Mouse (Mus musculus) hindbrain, embryonic 13.5 days (tissue): Measurements from ENCODE around the gene Lsm4. TPM values are rescaled to one million over a fixed set of nuclear protein-coding genes. Genes with fewer than 3 reads are reported as not detected.
A peak's percentile ranks its signal among the peaks of the same experiment; 100 is the strongest.

ENCODE experiments used
- ATAC-seq: fragments of 200-750 bp; cut with Nextera tagmentation; 2 replicates; pipeline ENCODE4 v1.8.0; 2017; ENCODE audit warnings: moderate TSS enrichment; ENCODE audit not compliant: low FRiP score
- H3K27ac ChIP-seq: fragments of 300-500 bp; sonication (generic); 2 replicates; pipeline ENCODE4 v1.5.1; 2015; ENCODE audit warnings: inconsistent platforms, mild to moderate bottlenecking, moderate library complexity
- H3K27me3 ChIP-seq: fragments of 300-500 bp; sonication (generic); 2 replicates; pipeline ENCODE4 v1.6.1; 2015; ENCODE audit warnings: mild to moderate bottlenecking, inconsistent platforms
- H3K36me3 ChIP-seq: fragments of 300-500 bp; sonication (generic); 2 replicates; pipeline ENCODE4 v1.6.1; 2015; ENCODE audit warnings: mild to moderate bottlenecking, inconsistent platforms
- H3K4me1 ChIP-seq: fragments of 300-500 bp; sonication (generic); replicated peaks from 2 replicates; pipeline ENCODE4 v1.6.1; 2015; ENCODE audit warnings: inconsistent platforms
- H3K4me2 ChIP-seq: fragments of 300-500 bp; sonication (generic); 2 replicates; pipeline ENCODE4 v1.6.1; 2015; ENCODE audit warnings: inconsistent platforms, mild to moderate bottlenecking, moderate library complexity
- H3K4me3 ChIP-seq: fragments of 300-500 bp; sonication (generic); 2 replicates; pipeline ENCODE4 v1.5.1; 2015; ENCODE audit warnings: mild to moderate bottlenecking, inconsistent platforms
- H3K9ac ChIP-seq: fragments of 300-500 bp; sonication (generic); 2 replicates; pipeline ENCODE4 v1.6.1; 2015; ENCODE audit warnings: mild to moderate bottlenecking, inconsistent platforms
- H3K9me3 ChIP-seq: fragments of 300-500 bp; sonication (generic); 2 replicates; pipeline ENCODE4 v1.6.1; 2016; ENCODE audit warnings: inconsistent platforms
- WGBS: fragments of 180-500 bp; shearing (Covaris S2); methylation state at CpG from one replicate; pipeline ENCODE4 v1.1.7; 2015; 5-methylcytosine and 5-hydroxymethylcytosine counted together
- polyA plus RNA-seq: library from polyadenylated mRNA; unstranded; fragments of >200 nt; fragmentation: Nextera tagmentation; extraction: Ambion mirVana; gene quantifications from 2 replicates; pipeline ENCODE4 v1.2.1, GENCODE M21; 2015

The Lsm4 gene
- polyA plus RNA-seq, 1 experiment from 2014 or later, result 193 TPM

GRCm38 (mm10) chr8:70684291-70684690, 11.2 kb downstream of the Lsm4 start:
- H3K9me3 ChIP-seq, result no peaks in the 10 kb centered on the region
- peak; percentile 22; the same call in 1 of the 2 replicates for ATAC-seq
- peak overlapping the region; percentile 36; the same call in 1 of the 2 replicates for H3K9ac ChIP-seq
- H3K27me3 ChIP-seq, result no peaks in the 10 kb centered on the region
- no peak overlapping the region for H3K4me2 ChIP-seq
- no peak overlapping the region for H3K27ac ChIP-seq
- peaks cover 10% of the 10 kb centered on the region for H3K4me1 ChIP-seq
- H3K36me3 ChIP-seq, result peaks cover 8% of the 10 kb centered on the region
- H3K4me3 ChIP-seq, result no peak overlapping the region
- WGBS, result 42% methylated on average over 7 of the region's 7 CpGs

GRCm38 (mm10) chr8:70687576-70687975, 14.5 kb downstream of the Lsm4 start:
- no peak overlapping the region for H3K27ac ChIP-seq
- peaks cover 25% of the 10 kb centered on the region for H3K4me1 ChIP-seq
- no peaks in the 10 kb centered on the region for H3K9me3 ChIP-seq
- H3K4me2 ChIP-seq, result no peak overlapping the region
- no peak for ATAC-seq
- H3K4me3 ChIP-seq, result no peak overlapping the region
- H3K27me3 ChIP-seq, result no peaks in the 10 kb centered on the region
- WGBS, result 77% methylated on average over 8 of the region's 8 CpGs
- H3K36me3 ChIP-seq, result no peaks in the 10 kb centered on the region
- H3K9ac ChIP-seq, result no peak overlapping the region

GRCm38 (mm10) chr8:70688136-70688535, 15.1 kb downstream of the Lsm4 start:
- peaks cover 25% of the 10 kb centered on the region for H3K4me1 ChIP-seq
- no peak overlapping the region for H3K4me2 ChIP-seq
- no peaks in the 10 kb centered on the region for H3K36me3 ChIP-seq
- H3K9ac ChIP-seq, result no peak overlapping the region
- H3K9me3 ChIP-seq, result no peaks in the 10 kb centered on the region
- no peak overlapping the region for H3K27ac ChIP-seq
- H3K4me3 ChIP-seq, result no peak overlapping the region
- WGBS, result 96% methylated on average over 3 of the region's 3 CpGs
- no peaks in the 10 kb centered on the region for H3K27me3 ChIP-seq
- ATAC-seq, result no peak

DNA sequence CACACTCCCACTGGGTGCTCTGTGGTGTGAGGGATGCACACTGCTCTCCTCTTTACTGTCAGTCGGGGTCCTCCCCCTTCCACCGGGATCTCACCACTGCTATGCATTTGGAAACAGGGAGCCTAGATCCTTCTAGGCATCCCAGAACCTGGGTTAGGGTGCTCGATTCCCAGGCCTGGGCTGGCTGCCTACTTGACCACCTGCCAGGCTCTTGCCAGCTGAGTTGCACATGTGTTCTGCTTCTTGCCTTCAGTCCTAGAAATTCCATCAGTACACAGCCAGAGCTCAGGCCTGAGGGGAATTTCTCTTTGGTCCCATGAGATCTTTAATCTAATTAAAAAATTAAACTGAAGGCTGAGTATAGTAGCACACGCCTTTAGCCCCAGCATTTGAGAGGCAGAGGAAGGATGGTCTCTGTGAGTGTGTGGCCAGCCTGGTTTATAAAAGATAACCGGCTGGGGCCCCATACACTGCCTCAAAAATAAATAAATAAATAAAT, 16.9 kb downstream of the Lsm4 start:
- no peaks in the 10 kb centered on the region for H3K9me3 ChIP-seq
- no peaks in the 10 kb centered on the region for H3K36me3 ChIP-seq
- WGBS, result 71% methylated on average over 5 of the region's 5 CpGs
- 0 out of 2 replicates have a peak overlapping the region, but pooled peaks have one; percentile 24 for H3K9ac ChIP-seq
- H3K4me3 ChIP-seq, result no peak overlapping the region
- H3K4me1 ChIP-seq, result peaks cover 18% of the 10 kb centered on the region
- no peak for ATAC-seq
- 0 out of 2 replicates have a peak, but pooled peaks cover 5% of the 10 kb centered on the region for H3K27me3 ChIP-seq
- no peak overlapping the region for H3K4me2 ChIP-seq
- peak overlapping the region; percentile 52; the same call in 1 of the 2 replicates for H3K27ac ChIP-seq

DNA sequence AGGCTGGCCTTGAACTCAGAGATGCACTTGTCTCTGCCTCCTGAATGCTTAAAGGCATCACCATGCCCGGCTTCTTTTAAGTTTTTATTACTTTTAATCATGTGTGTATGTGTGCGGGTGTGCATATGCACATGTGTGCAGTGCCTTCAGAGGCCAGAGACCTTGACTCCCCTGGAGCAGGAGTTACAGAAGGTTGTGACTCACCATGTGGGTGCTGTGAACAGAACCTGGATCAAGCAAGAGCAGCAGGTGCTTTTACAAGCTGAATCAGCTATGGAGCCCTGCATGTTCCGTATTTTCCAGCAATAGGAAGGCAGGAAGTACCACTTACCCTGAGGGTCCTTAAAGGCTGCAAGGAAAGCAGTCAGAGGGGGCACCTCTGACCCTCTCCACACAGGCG, 18.2 kb downstream of the Lsm4 start:
- Histone ChIP-seq H3K4me3 (peak overlapping the region; percentile 32), H3K4me2 (peak overlapping the region; percentile 60), H3K27me3 (0 out of 2 replicates have a peak, but pooled peaks cover 6% of the 10 kb centered on the region), H3K9ac (peak overlapping the region; percentile 68), H3K36me3 (no peaks in the 10 kb centered on the region), H3K27ac (peak overlapping the region; percentile 60; the same call in 1 of the 2 replicates), H3K4me1 (peaks cover 31% of the 10 kb centered on the region), H3K9me3 (no peaks in the 10 kb centered on the region)
- ATAC-seq, result no peak; the same call in 1 of the 2 replicates
- WGBS, result 51% methylated on average over 4 of the region's 4 CpGs

GRCm38 (mm10) chr8:70691727-70692231, 18.7 kb downstream of the Lsm4 start:
- H3K9ac ChIP-seq, result peak overlapping the region; percentile 68
- 0 out of 2 replicates have a peak, but pooled peaks cover 6% of the 10 kb centered on the region for H3K27me3 ChIP-seq
- peak; percentile 37 for ATAC-seq
- peaks cover 36% of the 10 kb centered on the region for H3K4me1 ChIP-seq
- no peaks in the 10 kb centered on the region for H3K9me3 ChIP-seq
- peak overlapping the region; percentile 60; the same call in 1 of the 2 replicates for H3K27ac ChIP-seq
- WGBS, result 0% methylated on average over 20 of the region's 20 CpGs
- peak overlapping the region; percentile 32 for H3K4me3 ChIP-seq
- H3K36me3 ChIP-seq, result no peaks in the 10 kb centered on the region
- peak overlapping the region; percentile 60 for H3K4me2 ChIP-seq

DNA sequence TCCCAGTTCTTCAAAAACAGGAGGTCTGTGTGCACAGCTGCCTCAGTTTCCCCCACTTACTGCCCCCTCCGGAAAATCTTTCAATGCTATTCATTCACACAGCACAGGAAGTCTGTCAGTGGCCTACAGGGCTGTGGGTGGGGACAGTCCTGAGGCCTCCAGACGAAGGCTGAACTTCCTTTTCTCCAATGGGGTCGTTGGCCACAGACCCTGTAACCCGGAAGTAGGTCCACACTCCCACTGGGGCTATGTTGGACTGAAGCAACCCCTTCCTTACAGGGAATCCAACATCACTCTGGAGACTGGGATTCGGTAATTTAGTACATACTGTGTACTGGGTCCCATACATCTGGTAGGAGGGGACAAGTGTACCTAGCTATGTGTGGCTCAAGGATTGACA, 20.6 kb downstream of the Lsm4 start:
- ATAC-seq, result no peak
- no peak overlapping the region for H3K4me3 ChIP-seq
- H3K27me3 ChIP-seq, result 0 out of 2 replicates have a peak, but pooled peaks cover 6% of the 10 kb centered on the region
- no peaks in the 10 kb centered on the region for H3K36me3 ChIP-seq
- H3K9ac ChIP-seq, result no peak overlapping the region
- H3K9me3 ChIP-seq, result no peaks in the 10 kb centered on the region
- 76% methylated on average over 5 of the region's 5 CpGs for WGBS
- H3K4me2 ChIP-seq, result no peak overlapping the region
- no peak overlapping the region for H3K27ac ChIP-seq
- H3K4me1 ChIP-seq, result peaks cover 52% of the 10 kb centered on the region

DNA sequence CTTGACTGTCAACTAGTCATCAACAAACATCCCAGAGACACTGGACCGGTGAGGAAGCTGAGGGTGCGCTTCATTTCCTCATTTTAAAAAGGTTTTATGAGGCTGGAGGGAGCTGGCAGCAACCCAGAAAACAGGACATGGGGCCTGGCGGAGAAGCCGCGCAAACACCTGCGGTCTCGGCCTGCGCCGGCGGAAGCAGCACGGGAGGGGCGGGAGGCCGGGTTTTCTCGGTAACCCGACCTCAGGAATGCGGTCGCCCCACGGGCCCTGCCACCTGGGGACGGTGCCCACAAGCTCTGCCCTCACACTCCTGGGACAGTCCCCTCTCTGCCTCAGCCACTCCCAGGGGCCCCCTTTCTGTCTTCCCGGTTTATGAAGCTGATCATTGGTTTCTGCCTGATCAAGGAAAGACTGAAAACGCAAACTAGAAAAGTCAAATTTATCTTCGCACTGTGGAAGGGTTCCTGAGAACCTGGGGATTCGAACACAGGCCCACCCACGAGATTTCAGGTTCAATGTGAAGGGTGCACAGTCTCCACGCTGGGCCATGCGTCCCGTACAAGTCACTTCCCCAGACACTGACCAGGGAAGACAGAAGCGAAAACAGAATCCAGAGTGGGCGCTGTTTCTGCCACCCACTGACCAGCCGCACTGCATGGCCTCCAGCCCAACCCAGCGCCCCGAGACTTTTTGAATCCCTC, 22.4 kb downstream of the Lsm4 start:
- Histone ChIP-seq H3K27me3 (0 out of 2 replicates have a peak, but pooled peaks cover 6% of the 10 kb centered on the region), H3K9me3 (no peaks in the 10 kb centered on the region)
- WGBS, result 31% methylated on average over 32 of the region's 32 CpGs

GRCm38 (mm10) chr8:70696019-70696885, 23.2 kb downstream of the Lsm4 start:
- no peak for ATAC-seq
- Histone ChIP-seq H3K4me2 (peak overlapping the region; percentile 53), H3K27me3 (0 out of 2 replicates have a peak, but pooled peaks cover 6% of the 10 kb centered on the region), H3K9ac (peak overlapping the region; percentile 68), H3K27ac (peak overlapping the region; percentile 100), H3K4me3 (peak overlapping the region; percentile 28), H3K9me3 (no peaks in the 10 kb centered on the region), H3K4me1 (peaks cover 52% of the 10 kb centered on the region), H3K36me3 (no peaks in the 10 kb centered on the region)
- WGBS, result 5% methylated on average over 31 of the region's 31 CpGs

More for the DNA sequence above, 22.4 kb downstream of the Lsm4 start:
- Histone ChIP-seq H3K27ac (peak overlapping the region; percentile 1), H3K9ac (0 out of 2 replicates have a peak overlapping the region, but pooled peaks have one; percentile 35), H3K4me3 (no peak overlapping the region), H3K36me3 (no peaks in the 10 kb centered on the region), H3K4me1 (peaks cover 48% of the 10 kb centered on the region), H3K4me2 (no peak overlapping the region)
- ATAC-seq, result no peak

- Histone ChIP-seq H3K36me3 (no peaks in the 10 kb centered on the region), H3K9ac (peak overlapping the region; percentile 68), H3K9me3 (no peaks in the 10 kb centered on the region), H3K4me3 (peak overlapping the region; percentile 28; the same call in 1 of the 2 replicates), H3K27me3 (0 out of 2 replicates have a peak, but pooled peaks cover 6% of the 10 kb centered on the region), H3K4me1 (peaks cover 52% of the 10 kb centered on the region), H3K27ac (peak overlapping the region; percentile 100), H3K4me2 (peak overlapping the region; percentile 53)
- 47% methylated on average over 4 of the region's 4 CpGs for WGBS
- no peak for ATAC-seq
These were observed 23.9 kb downstream of the Lsm4 start for GRCm38 (mm10) chr8:70696946-70697345.

- Histone ChIP-seq H3K4me2 (peak overlapping the region; percentile 62), H3K9ac (peak overlapping the region; percentile 100; the same call in 1 of the 2 replicates), H3K36me3 (peaks cover 2% of the 10 kb centered on the region; the same call in 1 of the 2 replicates), H3K27ac (peak overlapping the region; percentile 100), H3K9me3 (no peaks in the 10 kb centered on the region), H3K4me1 (peaks cover 54% of the 10 kb centered on the region), H3K4me3 (peak overlapping the region; percentile 96), H3K27me3 (0 out of 2 replicates have a peak, but pooled peaks cover 6% of the 10 kb centered on the region)
- no peak for ATAC-seq
- 75% methylated on average over 12 of the region's 12 CpGs for WGBS
These were observed 24.6 kb downstream of the Lsm4 start for GRCm38 (mm10) chr8:70697366-70698250.
